8 mouse cellular contexts compared by ENCODE assay signal in the genomic region with DNA sequence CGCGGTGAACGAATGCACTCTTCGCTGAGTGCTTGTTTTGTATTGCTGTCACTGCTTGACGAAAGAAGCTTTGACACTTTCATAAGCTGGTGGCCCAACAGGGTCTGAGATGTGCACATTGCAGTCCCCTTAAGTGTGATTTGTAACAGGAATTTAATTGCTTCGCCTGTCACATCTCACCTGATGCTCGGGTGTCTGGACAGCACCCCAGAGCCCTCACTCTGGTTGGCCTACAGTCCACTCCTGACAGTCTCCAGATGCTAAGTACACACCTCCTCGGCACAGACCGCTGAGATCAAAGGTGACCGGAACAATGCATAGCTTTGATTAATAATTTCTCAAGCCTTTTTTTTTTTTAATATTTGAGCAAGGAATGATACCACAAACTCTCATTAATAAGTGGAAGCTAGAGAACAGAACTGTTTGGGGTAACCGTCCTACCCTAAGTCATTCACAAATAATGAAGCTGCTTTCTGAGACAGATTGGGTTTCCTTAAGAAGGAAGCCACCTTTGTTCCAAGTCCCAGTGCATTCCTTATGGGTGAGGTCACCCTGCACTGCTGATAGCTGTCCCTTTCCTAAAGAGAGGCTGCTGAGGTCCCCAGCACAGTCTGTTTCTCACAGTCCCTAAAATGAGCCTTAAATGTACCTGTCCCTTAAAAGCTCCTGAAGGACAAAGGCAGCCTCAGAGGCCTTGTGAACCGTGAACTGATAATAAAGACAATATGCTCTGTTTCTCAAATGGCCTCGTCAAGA. TPM values are rescaled to one million over a fixed set of nuclear protein-coding genes. Genes with fewer than 3 reads are reported as not detected.
DNase-seq lines count a peak whose midpoint lies in the region; ATAC-seq and TF ChIP-seq lines count a peak whose summit lies in the region.
"Had no signal": no experiment of that assay in that cellular context is flagged by ENCODE, and none has a peak within 500 bp of the region (broad histone marks: within the 10 kb centered on the region; RNA-seq: fewer than 3 reads in every experiment).

No protein-coding gene starts in this region.

- peak; percentile 86 for ATAC-seq in Patski
- ATAC-seq in heart, embryonic 14.5 days (ENCODE audit: insufficient number of reproducible peaks, insufficient read depth, low FRiP score, low read depth), result peak; percentile 78; the same call in 1 of the 2 replicates

- no peak overlapping the region for H3K9ac ChIP-seq in heart, embryonic 14.5 days (ENCODE audit: low read length)
- H3K9ac ChIP-seq: liver, embryonic 15.5 days had no signal

- no peak overlapping the region; the same call in 1 of the 2 replicates for H3K4me2 ChIP-seq in heart, embryonic 14.5 days (ENCODE audit: low read length)
- H3K4me2 ChIP-seq: liver, embryonic 15.5 days had no signal

- CTCF ChIA-PET in Patski (lab: Charles Lee), result interaction anchor here (0.9 to 1.5 kb wide), 4 partner anchors 15 to 62 kb away, joined by 3 to 5 read pairs (median 4); no protein-coding TSS in a partner anchor

- POLR2A ChIA-PET in Patski (lab: Charles Lee), result interaction anchor here (0.7 to 1.5 kb wide), 2 partner anchors 11 to 13 kb away, joined by 3 to 8 read pairs; no protein-coding TSS in a partner anchor

- in situ Hi-C loops in Patski (cut with MboI; ENCODE audit: low pct_unique_long_range_greater_than_20kb), result no loop called here

- no peaks in the 10 kb centered on the region for H3K27me3 ChIP-seq in Patski
- no peaks in the 10 kb centered on the region for H3K27me3 ChIP-seq in heart, embryonic 14.5 days (ENCODE audit: control insufficient read depth, insufficient read depth, low read length)
- H3K27me3 ChIP-seq: liver, embryonic 15.5 days had no signal

- TF ChIP-seq CTCF in Patski (IDR thresholded peaks at IDR 0.05), result no peak

- H3K4me1 ChIP-seq in heart, embryonic 14.5 days (ENCODE audit: control insufficient read depth in 2 of 2, insufficient read depth in 2 of 2, low read length in 2 of 2), result peaks cover 6 to 9% of the 10 kb centered on the region in 2 experiments
- H3K4me1 ChIP-seq: liver, embryonic 15.5 days had no signal

- 57% methylated on average over 13 of the region's 13 CpGs for WGBS in heart, embryonic 14.5 days

- peak overlapping the region; percentile 46 to 61; a peak in 3 of 4 replicates for H3K27ac ChIP-seq in heart, embryonic 14.5 days (replicated peaks in 1 of 2; ENCODE audit: control insufficient read depth in 1 of 2, insufficient read depth in 1 of 2, low read depth in 2 of 2, low read length in 2 of 2)
- H3K27ac ChIP-seq: liver, embryonic 15.5 days had no signal

- DNase-seq in Patski (ENCODE audit: low read depth, low spot score), result no peak
- DNase-seq in embryo, embryonic 10.5 days (ENCODE audit: low spot score), result peak; percentile 67
- peak; percentile 24 for DNase-seq in lung, postnatal 14 days
- no peak for DNase-seq in thymus, postnatal 4 days
- DNase-seq in adrenal gland, postnatal 4 days (ENCODE audit: low spot score in 2 of 2), result no peak
- DNase-seq in layer of hippocampus, adult 8-10 months (ENCODE audit: low spot score in 2 of 2), result no peak

- no peaks in the 10 kb centered on the region for H3K36me3 ChIP-seq in heart, embryonic 14.5 days (ENCODE audit: control insufficient read depth, insufficient read depth, low read length)
- H3K36me3 ChIP-seq: liver, embryonic 15.5 days had no signal

- no peak overlapping the region for H3K4me3 ChIP-seq in heart, embryonic 14.5 days (ENCODE audit: control insufficient read depth in 1 of 2, insufficient read depth in 1 of 2, low read depth in 1 of 2, low read length in 2 of 2)
- H3K4me3 ChIP-seq: liver, embryonic 15.5 days had no signal

- H3K9me3 ChIP-seq in heart, embryonic 14.5 days (ENCODE audit: control insufficient read depth, low read length), result peaks cover 12% of the 10 kb centered on the region
- H3K9me3 ChIP-seq: liver, embryonic 15.5 days had no signal

RNA-seq across cellular contexts. Expression of a gene that starts 23.8 kb away (rescaled TPM):
- polyA plus RNA-seq in Patski (2021), result 22.9 TPM
- 4.2 and 4.9 TPM in 2 replicates for polyA plus RNA-seq in heart, embryonic 14.5 days (2014; fragmentation: Nextera tagmentation; extraction: Ambion mirVana)
- total RNA-seq in adrenal gland, postnatal 4 days (2021), result 10 to 100 TPM; 14.1 to 20.4 TPM
- 10 to 100 TPM; 55.7 to 63.8 (median 58.6) TPM for total RNA-seq in layer of hippocampus, adult 8-10 months (2022)

Comparison
In these comparisons a context has a peak if more than half of its experiments do, and no peak if none do; other contexts are left out.
1. DNase-seq: peak in embryo, embryonic 10.5 days (single experiment) and lung, postnatal 14 days (single experiment); none in Patski (single experiment), thymus, postnatal 4 days (single experiment), adrenal gland, postnatal 4 days (0 of 2) and layer of hippocampus, adult 8-10 months (0 of 2).